Mouse (Mus musculus) inflammation-experienced regulatory T-cells, adult 16 weeks (primary cell): ENCODE measurements around the gene Gstm5. TPM values are rescaled to one million over a fixed set of nuclear protein-coding genes. Genes with fewer than 3 reads are reported as not detected.

Experiments used
- polyA plus RNA-seq: library from polyadenylated mRNA; unstranded; fragments of 100-300 nt; shearing (Covaris generic); gene quantifications from one replicate; pipeline ENCODE4 v1.2.1, GENCODE M21; 2017

Gstm5 gene
- 2.5 TPM for polyA plus RNA-seq

DNA sequence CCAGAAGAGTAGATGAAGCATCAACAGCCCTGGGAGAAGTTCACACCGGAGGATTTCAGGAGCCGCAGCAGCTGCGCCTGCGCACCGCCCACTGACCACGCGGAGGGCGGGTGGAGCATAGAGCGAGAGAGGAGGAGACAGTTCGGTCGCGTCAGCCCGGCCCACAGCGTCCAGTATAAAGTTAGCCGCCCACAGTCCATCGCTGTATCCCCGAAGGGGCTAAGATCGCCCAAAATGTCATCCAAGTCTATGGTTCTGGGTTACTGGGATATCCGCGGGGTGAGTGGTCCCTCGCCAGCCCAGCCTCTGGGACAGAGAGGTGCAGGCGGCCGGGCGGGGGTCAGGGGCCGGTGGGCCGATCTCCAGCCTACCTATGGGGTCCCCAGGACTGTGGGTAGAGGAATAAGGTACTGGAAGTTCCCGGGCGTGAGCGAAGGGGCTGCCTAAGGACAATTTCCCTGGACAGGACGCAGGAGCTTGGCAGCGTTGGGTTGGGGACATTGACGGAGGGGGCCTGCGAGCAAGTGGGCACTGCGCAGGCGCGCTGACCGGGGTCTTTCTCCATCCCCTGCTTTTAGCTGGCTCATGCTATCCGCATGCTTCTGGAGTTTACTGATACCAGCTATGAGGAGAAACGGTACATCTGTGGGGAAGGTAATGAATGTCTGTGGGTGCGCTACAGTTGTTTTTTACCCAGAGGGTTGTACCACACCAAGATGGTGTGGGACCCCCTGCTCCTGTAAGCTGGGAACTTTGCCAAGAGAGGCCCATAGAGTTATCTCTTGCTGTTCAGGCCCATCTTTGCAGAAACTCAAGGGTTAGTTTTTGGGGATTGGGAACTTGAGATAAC lies at the start of gene Gstm5:
Gene Gstm5 (plus strand): TSS at position 102 of the 850 bp plus-strand sequence.

GRCm38 (mm10) chr3:107877005-107877404 lies 18.6 kb upstream of the Gstm5 start, which contains the start of gene Eps8l3:
Gene Eps8l3 (plus strand): TSS chr3:107877229.

DNA sequence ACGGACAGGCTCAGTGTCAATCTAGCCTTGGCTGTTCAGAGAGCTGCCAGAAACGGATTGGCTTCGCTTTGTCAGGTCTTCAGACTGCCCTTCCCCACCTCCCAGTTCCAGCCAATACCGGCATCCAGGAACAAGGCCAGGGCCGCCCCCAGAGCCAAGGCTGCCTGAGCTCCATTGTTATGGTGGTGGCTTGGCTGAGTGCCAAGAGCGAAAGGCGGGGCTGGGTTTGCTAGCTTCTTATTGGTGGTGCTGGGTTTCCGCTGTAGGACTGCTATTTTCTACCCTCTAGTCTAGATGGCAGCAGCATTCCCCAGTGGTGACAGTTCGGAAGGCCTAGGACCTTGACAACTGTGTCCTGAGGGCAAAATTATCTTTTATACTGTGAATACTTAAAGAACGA lies 36.0 kb downstream of the Gstm5 start, which contains the start of gene Gstm7:
Gene Gstm7 (minus strand): TSS at position 148 of the 400 bp plus-strand sequence.

GRCm38 (mm10) chr3:107943239-107943990 lies 47.8 kb downstream of the Gstm5 start, which contains the start of gene Gstm6:
Gene Gstm6 (minus strand): TSS chr3:107943749.

Other genes with a start within 250 kb of the Gstm5 start
- gene Ahcyl1, start 199.3 kb upstream of the Gstm5 start, polyA plus RNA-seq, result 10.3 TPM
- 33.8 TPM for gene Csf1, start 135.4 kb upstream of the Gstm5 start, polyA plus RNA-seq
- not detected for gene Eps8l3, start 18.6 kb upstream of the Gstm5 start, polyA plus RNA-seq
- 0.78 TPM for gene Gstm7, start 36.0 kb downstream of the Gstm5 start, polyA plus RNA-seq
- gene Gstm6, start 47.9 kb downstream of the Gstm5 start, polyA plus RNA-seq, result not detected
- not detected for gene Gstm3, start 73.5 kb downstream of the Gstm5 start, polyA plus RNA-seq
- not detected for gene Gstm2, start 90.6 kb downstream of the Gstm5 start, polyA plus RNA-seq
- gene Gstm1, start 122.2 kb downstream of the Gstm5 start, polyA plus RNA-seq, result 4.3 TPM
- 10.0 TPM for gene Gstm4, start 149.1 kb downstream of the Gstm5 start, polyA plus RNA-seq
- 71.3 TPM for gene Ampd2, start 190.8 kb downstream of the Gstm5 start, polyA plus RNA-seq
- gene Gnat2, start 197.0 kb downstream of the Gstm5 start, polyA plus RNA-seq, result not detected